Mouse (Mus musculus) layer of hippocampus, adult 18-20 months (tissue): ENCODE data around the gene E030025P04Rik. TPM values are rescaled to one million over a fixed set of nuclear protein-coding genes. Genes with fewer than 3 reads are reported as not detected.

Experiments used
- DNase-seq, 2 experiments: peaks; one replicate each; pipeline ENCODE4 v3.0.0; 2022; ENCODE audit warnings: low spot score in 2 of 2
- total RNA-seq, 2 experiments: library from RNA; stranded (reverse); gene quantifications; 2 replicates each; pipeline ENCODE4 v1.2.3; 2021

Gene E030025P04Rik
- total RNA-seq, 2 experiments from 2014 or later: not detected

DNA sequence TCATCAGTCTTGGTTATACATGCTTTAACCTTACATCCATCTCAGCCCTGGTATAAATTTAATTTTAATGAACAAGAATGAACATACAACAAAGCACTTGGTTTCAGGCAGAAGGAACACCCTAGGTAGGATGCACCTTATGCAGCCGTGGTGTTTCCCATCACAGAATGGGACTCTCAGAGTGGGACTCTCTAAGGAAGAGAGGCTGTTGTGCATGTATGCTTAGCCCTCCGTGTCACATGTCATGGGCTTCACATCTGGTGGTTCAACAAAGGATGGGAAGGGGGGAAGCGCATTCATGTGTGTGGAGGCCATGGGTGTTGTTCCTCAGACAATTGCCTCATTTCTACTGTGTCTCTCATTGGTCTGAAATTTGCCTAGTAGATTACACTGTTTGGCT, 40.8 kb downstream of the E030025P04Rik start:
- no peak for DNase-seq

GRCm38 (mm10) chr11:109102646-109103045, 41.5 kb downstream of the E030025P04Rik start:
- DNase-seq: no peak

DNA sequence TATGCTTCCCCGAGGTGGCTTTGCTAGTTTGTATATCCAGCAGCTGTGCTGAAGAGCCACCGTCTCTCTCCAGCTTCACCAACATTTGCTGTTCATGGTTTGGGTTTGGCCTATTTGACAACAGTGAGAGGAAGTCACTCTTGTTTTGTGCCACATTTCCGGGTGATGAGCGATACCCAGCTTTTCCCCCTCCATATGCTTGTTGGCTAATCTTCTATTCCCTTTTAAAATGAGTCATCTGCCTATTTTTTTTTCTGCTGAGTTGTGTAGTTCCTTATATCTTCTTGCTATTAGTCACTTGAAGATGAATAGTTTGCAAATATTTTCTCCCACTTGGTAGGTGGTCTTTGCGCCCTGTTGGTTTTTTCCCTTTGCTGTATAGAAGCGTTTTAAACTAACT, 43.9 kb downstream of the E030025P04Rik start:
- no peak for DNase-seq

DNA sequence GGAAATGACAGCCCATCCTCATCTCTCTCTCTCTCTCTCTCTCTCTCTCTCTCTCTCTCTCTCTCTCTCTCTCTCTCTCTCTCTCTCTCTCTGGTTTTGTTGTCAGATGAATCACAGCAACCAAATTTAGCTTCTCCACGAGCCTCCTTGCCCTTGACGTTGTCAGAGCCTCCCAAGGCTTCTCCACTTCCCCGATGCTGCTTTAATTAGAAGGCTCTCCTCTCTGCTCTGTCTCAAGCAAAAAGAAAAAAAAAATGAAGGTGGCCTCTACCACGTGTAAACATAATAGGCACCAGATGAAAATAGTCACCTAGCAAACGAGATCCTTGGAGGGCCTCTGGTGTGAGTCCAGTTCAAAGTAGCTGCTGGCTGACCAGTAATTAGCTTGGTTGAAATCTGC, 52.3 kb downstream of the E030025P04Rik start:
- DNase-seq: no peak

Other genes with a start within 250 kb of the E030025P04Rik start
- gene Axin2, start 224.0 kb downstream of the E030025P04Rik start, total RNA-seq: 10 to 100 TPM; 30.6 to 33.8 TPM
- gene Rgs9, start 153.8 kb upstream of the E030025P04Rik start, total RNA-seq: 10 to 100 TPM; 12.3 to 14.1 TPM
- 10 to 100 TPM; 55.5 to 59.9 TPM for gene Gna13, start 218.5 kb upstream of the E030025P04Rik start, total RNA-seq